Mouse (Mus musculus) v-Abl transformed pro-B cells (cell line): ENCODE data around the gene Dot1l.
"Not testable (repeated sequence)": the region's sequence is repeated elsewhere in the genome, so short reads cannot be mapped to it uniquely, and the experiment has no call there.

ENCODE experiments used
- in situ Hi-C, 2 experiments: fragments of 400-800 bp; cut with MboI; formaldehyde crosslinking; loops; one replicate each; pipeline ENCODE4 v1.15.1; 2025; ENCODE audit not compliant: unreplicated experiment in 2 of 2

Dot1l gene

GRCm38 (mm10) chr10:80808099-80808984 lies 53.3 kb downstream of the Dot1l start:
- in situ Hi-C loops: no loop called here

- in situ Hi-C loops: no loop called here
Observed at GRCm38 (mm10) chr10:80808985-80809632, 54.1 kb downstream of the Dot1l start.

- in situ Hi-C loops: loop anchor here in 1 of 2 experiments (5.0 kb wide), 2 partner anchors 48 to 187 kb away; no protein-coding TSS in a partner anchor
Observed at GRCm38 (mm10) chr10:80810084-80810483, 55.1 kb downstream of the Dot1l start.

GRCm38 (mm10) chr10:80812391-80813041 lies 57.5 kb downstream of the Dot1l start:
- in situ Hi-C loops: loop anchor here in 1 of 2 experiments (5.0 kb wide), 2 partner anchors 50 to 185 kb away; no protein-coding TSS in a partner anchor

GRCm38 (mm10) chr10:80813366-80813765 lies 58.4 kb downstream of the Dot1l start, which contains the start of gene Jsrp1:
Gene Jsrp1 (minus strand): TSS chr10:80813498.
- in situ Hi-C loops: loop anchor here in 1 of 2 experiments (5.0 kb wide), 2 partner anchors 51 to 184 kb away; no protein-coding TSS in a partner anchor

GRCm38 (mm10) chr10:80814800-80815199 lies 59.8 kb downstream of the Dot1l start:
- in situ Hi-C loops: loop anchor here in 1 of 2 experiments (5.0 kb wide), 2 partner anchors 52 to 183 kb away; no protein-coding TSS in a partner anchor

- in situ Hi-C loops: not testable (repeated sequence)
Observed at GRCm38 (mm10) chr10:80816303-80816702, 61.3 kb downstream of the Dot1l start.

GRCm38 (mm10) chr10:80817164-80817563 lies 62.2 kb downstream of the Dot1l start:
- in situ Hi-C loops: no loop called here

GRCm38 (mm10) chr10:80817955-80818354 lies 62.9 kb downstream of the Dot1l start:
- in situ Hi-C loops: not testable (repeated sequence)

- in situ Hi-C loops: no loop called here
Observed at GRCm38 (mm10) chr10:80818599-80819281, 63.7 kb downstream of the Dot1l start.

- in situ Hi-C loops: no loop called here
Observed at GRCm38 (mm10) chr10:80819406-80819805, 64.4 kb downstream of the Dot1l start.

GRCm38 (mm10) chr10:80821991-80822390 lies 67.0 kb downstream of the Dot1l start:
- in situ Hi-C loops: loop anchor here (5.0 kb wide), 3 partner anchors 55 to 170 kb away; no protein-coding TSS in a partner anchor

GRCm38 (mm10) chr10:80822528-80822927 lies 67.5 kb downstream of the Dot1l start:
- in situ Hi-C loops: loop anchor here (5.0 kb wide), 3 partner anchors 55 to 170 kb away; no protein-coding TSS in a partner anchor

- in situ Hi-C loops: loop anchor here (5.0 kb wide), 3 partner anchors 54 to 169 kb away; no protein-coding TSS in a partner anchor
Observed at GRCm38 (mm10) chr10:80823316-80823715, 68.3 kb downstream of the Dot1l start.

- in situ Hi-C loops: loop anchor here (5.0 kb wide), 3 partner anchors 53 to 168 kb away; no protein-coding TSS in a partner anchor
Observed at GRCm38 (mm10) chr10:80823847-80824643, 69.0 kb downstream of the Dot1l start.

GRCm38 (mm10) chr10:80824827-80825226 lies 69.8 kb downstream of the Dot1l start:
- in situ Hi-C loops: loop anchor here (5.0 kb wide), 3 partner anchors 52 to 167 kb away; no protein-coding TSS in a partner anchor

- in situ Hi-C loops: no loop called here
Observed at GRCm38 (mm10) chr10:80826151-80827062, 71.4 kb downstream of the Dot1l start, which contains the start of gene Oaz1. Gene Oaz1 (plus strand): TSS chr10:80826656.
